Mouse (Mus musculus) cerebellum, adult 11 months (tissue): ENCODE results near the gene Olfr819.
"Not testable (repeated sequence)": the region's sequence is repeated elsewhere in the genome, so short reads cannot be mapped to it uniquely, and the experiment has no call there.

ENCODE experiments used
- DNase-seq: peaks from one replicate; pipeline ENCODE4 v3.0.0; 2022

Olfr819 gene

GRCm38 (mm10) chr10:129967166-129967565, at the start of gene Olfr819:
Gene Olfr819 (minus strand): TSS chr10:129967266.
- DNase-seq, result not testable (repeated sequence)

GRCm38 (mm10) chr10:130012321-130012720, 45.3 kb upstream of the Olfr819 start, which contains the start of gene Olfr820:
Gene Olfr820 (plus strand): TSS chr10:130012621.
- DNase-seq, result no peak

GRCm38 (mm10) chr10:130005366-130005765, 38.3 kb upstream of the Olfr819 start:
- not testable (repeated sequence) for DNase-seq

- not testable (repeated sequence) for DNase-seq
These were observed 37.0 kb upstream of the Olfr819 start for GRCm38 (mm10) chr10:130004104-130004503.

- DNase-seq, result not testable (repeated sequence)
These were observed 17.9 kb upstream of the Olfr819 start, which contains the start of gene Gm10310 for GRCm38 (mm10) chr10:129984962-129985361. Gene Gm10310 (minus strand): TSS chr10:129985062.

GRCm38 (mm10) chr10:129981867-129982266, 14.8 kb upstream of the Olfr819 start:
- DNase-seq, result not testable (repeated sequence)

- DNase-seq, result not testable (repeated sequence)
These were observed 9.0 kb upstream of the Olfr819 start, which contains the start of gene Olfr247 for GRCm38 (mm10) chr10:129976040-129976439. Gene Olfr247 (minus strand): TSS chr10:129976140.

GRCm38 (mm10) chr10:129972994-129973393, 5.9 kb upstream of the Olfr819 start:
- not testable (repeated sequence) for DNase-seq

GRCm38 (mm10) chr10:129966232-129966631, 834 bp downstream of the Olfr819 start:
- DNase-seq, result not testable (repeated sequence)

GRCm38 (mm10) chr10:129949000-129949399, 18.1 kb downstream of the Olfr819 start, which contains the start of gene Olfr818:
Gene Olfr818 (minus strand): TSS chr10:129949100.
- DNase-seq, result no peak

GRCm38 (mm10) chr10:129915497-129915896, 51.6 kb downstream of the Olfr819 start, which contains the start of gene Olfr816:
Gene Olfr816 (minus strand): TSS chr10:129915597.
- DNase-seq, result no peak
